Mouse (Mus musculus) spleen, embryonic (tissue): ENCODE data around the gene Gm14862.
"Not testable (repeated sequence)": the region's sequence is repeated elsewhere in the genome, so short reads cannot be mapped to it uniquely, and the experiment has no call there.

Experiments
- CTCF ChIA-PET: fragments of 350-600 bp; sonication (Branson Sonifier 250); formaldehyde crosslinking; loops from one replicate; lab custom pipeline; 2022; lab: Charles Lee

Gene Gm14862

GRCm38 (mm10) chrX:9256766-9257165 lies at the start of gene Gm14862:
TSS of gene Gm14862 (minus strand) at chrX:9256899.
- CTCF ChIA-PET: no interaction called here

GRCm38 (mm10) chrX:9303455-9303854 lies 46.8 kb upstream of the Gm14862 start:
- CTCF ChIA-PET: no interaction called here

- CTCF ChIA-PET: no interaction called here
Measured at GRCm38 (mm10) chrX:9302791-9303190, 46.1 kb upstream of the Gm14862 start.

DNA sequence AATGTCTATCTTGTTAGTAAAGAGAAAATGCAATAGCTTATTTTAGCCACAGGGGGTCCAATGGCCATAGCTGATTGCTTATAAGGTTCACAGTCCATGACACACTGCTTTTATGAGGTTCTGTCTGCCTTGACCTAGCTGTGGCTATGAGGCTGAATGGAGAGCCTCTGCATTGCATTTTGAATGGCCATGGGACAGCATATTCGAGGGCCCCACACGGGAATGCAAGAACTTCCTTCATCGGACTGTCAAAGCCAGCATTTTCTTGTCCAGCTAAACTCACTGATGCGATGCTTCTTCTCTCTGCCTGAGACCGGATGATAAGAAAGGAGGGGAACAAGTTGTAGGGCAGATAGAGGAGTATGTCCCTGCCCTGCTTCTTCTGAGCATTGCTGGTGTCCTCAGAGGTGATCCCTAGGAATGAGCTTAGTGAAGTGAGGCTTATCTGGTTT lies 41.7 kb upstream of the Gm14862 start:
- CTCF ChIA-PET: no interaction called here

DNA sequence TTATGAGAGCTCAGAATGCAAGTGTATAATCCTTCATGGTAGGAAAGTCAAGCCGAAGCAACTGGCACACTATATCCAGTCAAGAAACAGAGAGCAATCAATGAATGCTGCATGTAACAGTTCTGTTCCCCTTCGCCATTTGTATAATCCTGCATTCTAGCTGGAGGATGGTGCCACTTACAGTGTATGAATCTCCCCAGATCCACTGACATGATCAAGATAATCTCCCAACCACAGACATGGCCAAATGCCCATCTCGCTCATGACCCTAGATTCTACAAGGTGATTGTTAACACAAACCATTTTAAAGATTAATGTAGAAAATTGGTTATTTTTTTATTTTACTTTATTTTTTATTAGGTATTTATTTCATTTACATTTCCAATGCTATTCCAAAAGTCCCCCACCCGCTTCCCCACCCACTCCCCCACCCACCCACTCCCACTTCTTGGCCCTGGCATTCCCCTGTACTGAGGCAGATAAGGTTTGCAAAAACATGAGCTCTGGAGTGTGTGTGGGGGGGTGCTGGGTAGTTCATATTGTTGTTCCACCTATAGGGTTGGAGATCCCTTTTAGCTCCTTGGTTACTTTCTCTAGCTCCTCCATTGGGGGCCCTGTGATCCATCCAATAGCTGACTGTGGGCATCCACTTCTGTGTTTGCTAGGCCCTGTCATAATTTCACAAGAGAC lies 36.6 kb upstream of the Gm14862 start:
- CTCF ChIA-PET: not testable (repeated sequence)

DNA sequence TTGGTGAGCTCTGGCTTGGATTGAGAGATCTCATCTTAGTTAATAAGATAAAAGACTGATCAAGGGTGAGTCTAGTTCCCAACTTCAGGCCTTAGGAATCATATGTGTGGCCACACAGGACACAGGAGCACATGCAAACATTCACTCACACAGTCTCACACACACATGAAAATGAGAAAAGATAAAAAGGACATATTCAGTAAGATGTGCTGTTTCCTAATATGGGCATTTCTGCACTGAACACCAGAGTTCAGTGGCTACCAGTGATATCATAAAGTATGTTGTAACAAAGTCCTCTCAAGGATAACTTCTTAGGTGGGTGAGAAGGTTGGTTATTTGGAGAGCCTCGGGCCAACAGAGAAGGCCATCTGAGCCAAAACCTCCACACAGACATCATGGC lies 26.8 kb upstream of the Gm14862 start, which contains the start of gene H2al1m:
Gene H2al1m (plus strand): TSS at position 301 of the 400 bp plus-strand sequence.
- CTCF ChIA-PET: not testable (repeated sequence)

GRCm38 (mm10) chrX:9274321-9274720 lies 17.6 kb upstream of the Gm14862 start:
- CTCF ChIA-PET: no interaction called here

DNA sequence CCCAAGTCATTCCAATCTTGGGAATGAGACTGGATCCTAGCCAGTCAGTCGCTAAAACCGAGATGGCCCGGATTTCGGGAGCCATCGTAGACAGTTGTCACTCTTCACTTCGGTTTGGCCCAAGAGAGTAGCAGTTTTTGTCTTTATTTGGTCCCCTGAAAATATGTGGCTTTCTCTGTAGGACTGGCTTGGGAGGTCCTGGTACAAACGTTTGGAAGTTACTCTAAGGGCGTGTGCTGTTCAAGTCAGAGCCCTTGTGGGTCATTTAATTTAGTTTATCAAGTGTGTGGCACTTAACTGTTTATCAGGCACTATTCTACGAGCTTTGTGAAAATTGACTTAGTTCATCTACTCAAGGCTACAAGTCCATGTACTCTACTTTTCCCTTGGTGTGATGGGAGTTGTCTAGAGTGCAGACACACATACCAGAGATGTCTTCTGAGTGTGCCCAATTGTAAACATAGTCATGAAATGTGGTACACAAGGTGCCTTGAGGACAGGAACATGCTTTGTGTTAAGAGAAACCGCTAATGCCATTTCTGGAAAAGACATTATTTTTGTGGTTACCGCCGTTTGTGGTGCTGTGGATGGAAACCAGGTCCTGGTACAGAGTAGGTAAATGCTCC lies 16.8 kb upstream of the Gm14862 start:
- CTCF ChIA-PET: no interaction called here

- CTCF ChIA-PET: interaction anchor here (0.6 kb wide), 1 partner anchor 94 kb away, joined by 5 read pairs; no protein-coding TSS in a partner anchor
Measured at GRCm38 (mm10) chrX:9272460-9273361, 16.0 kb upstream of the Gm14862 start, which contains the start of gene Xk. TSS of gene Xk (plus strand) at chrX:9272756.

DNA sequence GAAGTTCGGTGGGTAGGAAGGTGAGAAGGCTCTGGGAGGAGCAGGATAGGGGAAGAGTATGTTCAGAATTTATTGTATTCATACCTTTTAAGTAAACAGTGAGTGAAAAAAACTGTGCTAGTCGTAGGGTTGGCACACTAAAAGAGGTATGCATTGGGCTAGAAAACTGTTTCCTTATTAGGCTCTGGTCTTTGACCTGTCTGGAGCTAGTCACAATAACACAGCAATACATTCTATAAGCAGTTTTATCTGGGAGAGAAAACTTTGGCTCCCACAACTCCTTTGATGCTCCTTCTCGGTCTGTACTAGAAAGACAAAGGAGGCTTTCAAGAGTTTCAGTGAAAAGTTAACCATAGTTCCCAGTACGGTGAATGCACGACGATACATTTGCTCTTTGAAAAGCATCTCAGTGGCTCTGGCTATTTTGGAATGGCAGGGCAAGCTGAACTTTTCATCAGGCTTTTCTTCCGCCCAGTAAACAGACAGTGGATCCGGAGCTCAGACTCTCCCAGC lies 15.3 kb upstream of the Gm14862 start:
- CTCF ChIA-PET: interaction anchor here (0.6 kb wide), 1 partner anchor 94 kb away, joined by 5 read pairs; no protein-coding TSS in a partner anchor

- CTCF ChIA-PET: interaction anchor here (0.5 kb wide), 1 partner anchor 396 kb away, joined by 3 read pairs; no protein-coding TSS in a partner anchor
Measured at GRCm38 (mm10) chrX:9271112-9271511, 14.4 kb upstream of the Gm14862 start.

DNA sequence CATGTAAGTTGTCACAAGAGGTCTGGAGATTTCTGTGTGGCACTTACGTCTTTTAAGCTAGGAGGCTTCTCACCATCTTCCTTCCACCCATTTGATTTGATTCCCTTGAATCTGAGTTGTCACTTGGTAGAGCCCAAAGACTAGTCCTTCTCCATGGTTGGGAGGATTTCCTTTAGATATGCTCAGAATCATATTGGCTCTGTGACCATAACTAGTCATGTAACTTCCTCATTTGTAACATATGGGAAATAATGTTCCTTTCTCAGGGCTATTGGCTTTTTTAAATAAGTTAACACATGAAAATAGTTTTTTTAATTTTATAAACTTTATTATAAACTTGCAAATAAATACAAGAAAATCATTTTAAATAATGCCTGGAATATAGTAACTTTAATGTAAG lies 2.6 kb upstream of the Gm14862 start:
- CTCF ChIA-PET: no interaction called here

- CTCF ChIA-PET: no interaction called here
Measured at GRCm38 (mm10) chrX:9257831-9258230, 1.1 kb upstream of the Gm14862 start.

DNA sequence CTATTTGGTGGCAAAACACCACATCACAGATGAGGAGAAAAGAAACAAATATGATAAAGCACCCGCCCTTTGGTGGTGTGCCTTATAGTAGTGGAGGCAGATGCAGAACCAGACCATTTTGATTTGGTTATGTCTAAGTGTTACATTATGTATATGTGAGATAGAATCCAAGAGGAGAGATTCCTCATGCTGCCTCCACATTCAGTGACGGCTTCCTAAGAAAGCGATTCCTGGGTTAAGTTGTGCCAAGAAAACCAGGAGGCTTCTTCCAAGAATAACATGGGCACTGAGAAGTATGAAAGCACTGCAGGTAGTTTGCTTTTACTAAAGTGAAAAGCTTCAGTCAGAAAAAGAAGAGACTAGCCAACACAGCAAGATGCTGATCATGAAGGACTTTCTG lies 1.8 kb downstream of the Gm14862 start:
- CTCF ChIA-PET: no interaction called here

GRCm38 (mm10) chrX:9253990-9254389 lies 2.7 kb downstream of the Gm14862 start:
- CTCF ChIA-PET: no interaction called here

GRCm38 (mm10) chrX:9248911-9249310 lies 7.8 kb downstream of the Gm14862 start:
- CTCF ChIA-PET: no interaction called here

DNA sequence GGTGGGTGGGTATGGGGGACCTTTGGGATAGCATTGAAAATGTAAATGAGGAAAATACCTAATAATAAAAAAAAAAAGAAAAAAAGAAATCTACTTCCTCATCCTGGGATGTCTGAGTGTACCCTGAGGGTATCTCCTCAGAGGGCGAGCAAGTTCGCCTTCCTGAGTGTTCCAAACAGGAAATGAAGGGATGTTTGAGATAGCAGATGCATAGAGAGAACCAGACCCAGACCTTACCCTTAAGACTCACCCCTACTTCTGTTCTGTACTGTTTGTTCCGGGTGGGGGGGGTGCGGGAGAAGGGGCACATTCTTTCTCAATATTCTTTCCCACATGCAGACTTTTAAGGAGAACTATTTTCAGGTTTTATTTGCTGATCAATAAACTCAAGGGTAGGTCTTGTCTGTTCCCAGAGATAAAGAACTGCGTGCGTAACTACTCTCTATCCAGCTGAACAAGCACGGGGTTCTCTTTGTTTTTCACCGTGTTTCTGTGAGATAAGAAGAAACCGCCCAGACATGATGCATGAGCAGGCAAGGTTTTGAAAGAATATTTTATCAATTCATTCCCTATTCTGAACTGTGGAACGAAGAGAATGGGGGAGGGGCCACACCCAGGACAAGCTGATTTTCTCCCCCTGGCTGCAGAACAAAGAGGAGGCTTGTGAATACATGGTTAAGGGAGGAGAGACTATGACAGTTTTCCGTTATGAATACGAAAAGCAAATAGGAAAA lies 11.9 kb downstream of the Gm14862 start:
- CTCF ChIA-PET: no interaction called here

- CTCF ChIA-PET: no interaction called here
Measured at GRCm38 (mm10) chrX:9243381-9243864, 13.3 kb downstream of the Gm14862 start.

- CTCF ChIA-PET: no interaction called here
Measured at GRCm38 (mm10) chrX:9240737-9241591, 15.7 kb downstream of the Gm14862 start.

GRCm38 (mm10) chrX:9227105-9227504 lies 29.6 kb downstream of the Gm14862 start:
- CTCF ChIA-PET: no interaction called here
